Mouse (Mus musculus): Measurements from ENCODE around the gene Chst15.

Gene Chst15

DNA sequence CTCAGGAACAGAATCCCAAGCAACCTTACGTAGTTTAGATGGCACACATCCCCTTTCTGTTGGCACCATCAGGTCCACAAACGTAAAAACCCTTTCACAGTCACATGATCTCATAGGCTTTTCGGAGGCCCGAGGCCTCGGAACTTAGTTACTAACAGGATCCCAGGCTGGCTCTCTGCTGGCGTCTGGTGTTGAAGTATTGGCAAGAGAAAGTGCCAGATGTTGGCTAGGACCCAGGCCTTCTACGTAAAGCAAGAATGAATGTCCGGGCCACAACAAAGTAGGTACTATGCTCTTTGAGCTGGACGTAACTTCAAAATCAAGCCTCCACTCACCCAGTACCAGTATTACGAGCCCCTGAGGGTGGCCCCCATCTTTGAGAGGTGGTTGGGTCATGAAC lies 103.0 kb downstream of the Chst15 start:
- peak in 1 of 2 experiments; percentile 19 for DNase-seq

DNA sequence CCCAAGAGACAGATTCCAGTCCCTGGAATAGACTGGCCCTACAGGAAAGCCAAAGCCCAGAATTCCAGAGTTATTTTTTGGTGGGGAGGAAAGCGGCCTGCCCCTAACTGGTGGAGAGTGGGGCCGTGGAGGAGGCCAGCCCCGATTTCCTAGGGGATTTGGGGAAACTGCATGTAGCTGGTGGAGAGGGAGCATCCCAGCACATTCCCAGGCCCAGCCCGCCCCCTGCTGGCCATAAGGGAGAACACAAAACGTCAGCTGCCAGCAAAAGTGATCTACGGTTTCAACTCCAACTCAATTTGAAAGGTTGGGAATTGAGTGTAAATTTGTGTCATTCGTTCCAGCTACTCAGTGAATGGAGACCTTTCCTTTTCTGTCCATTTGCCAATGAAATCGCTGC lies 103.6 kb downstream of the Chst15 start:
- DNase-seq: peak; percentile 85 to 86

DNA sequence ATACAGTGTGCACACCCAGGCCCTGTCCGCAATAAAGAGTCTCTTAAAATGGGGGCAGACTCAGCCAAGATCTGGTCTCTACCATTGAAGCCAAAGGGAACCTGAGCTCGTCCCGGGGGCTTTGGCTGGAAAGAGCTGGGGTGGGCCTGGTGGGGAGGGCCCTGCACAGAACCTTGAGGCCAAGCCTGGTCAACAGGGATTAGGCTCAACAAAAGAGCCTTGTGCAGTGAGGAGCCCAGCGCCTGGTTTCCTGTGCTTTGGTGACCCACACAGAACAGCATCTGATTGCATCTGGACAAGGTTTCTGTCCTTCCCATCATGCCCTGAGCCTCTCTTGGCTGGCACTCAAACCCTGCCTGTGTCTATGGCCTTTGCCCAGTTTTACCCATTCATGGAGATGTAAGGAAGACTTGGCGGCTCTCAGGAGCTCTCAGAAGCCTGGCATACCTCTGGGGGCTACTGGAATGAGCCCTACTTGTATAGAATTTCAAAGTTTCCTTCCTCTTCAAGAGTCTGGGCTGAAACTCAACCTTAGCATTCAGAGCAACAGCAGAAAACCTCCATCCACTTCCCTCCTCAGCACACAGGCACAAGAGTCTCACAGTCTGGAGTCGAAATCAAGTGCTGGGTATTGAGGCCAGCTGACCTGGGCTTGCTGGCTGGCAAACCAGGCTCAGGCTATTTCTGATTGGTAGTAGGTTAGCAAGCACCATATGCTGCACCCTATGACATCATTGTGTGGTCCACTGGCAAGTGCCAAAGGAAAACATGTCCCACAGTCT lies 104.9 kb downstream of the Chst15 start:
- peak; percentile 72 to 80 for DNase-seq

DNA sequence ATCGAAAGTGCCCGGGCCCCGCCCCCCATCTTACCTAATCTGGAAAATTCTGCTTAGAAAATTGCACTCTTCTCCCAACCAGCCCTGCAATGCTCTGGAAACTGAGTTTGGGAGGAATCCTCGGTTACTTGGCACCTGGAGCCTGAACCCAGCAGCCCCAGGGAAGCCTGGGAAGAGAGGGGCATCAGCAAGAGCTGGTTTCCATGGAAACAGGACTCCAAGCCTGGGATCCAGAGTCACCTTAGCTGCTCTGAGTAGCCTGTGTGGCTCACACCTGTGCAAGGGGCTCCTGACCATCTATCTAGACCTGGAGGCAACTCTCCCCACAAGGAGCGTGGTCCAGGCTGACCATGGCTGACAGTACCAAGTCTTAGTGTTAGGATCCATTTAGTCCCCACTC lies 106.4 kb downstream of the Chst15 start:
- peak in 1 of 2 experiments; percentile 7 for DNase-seq

DNA sequence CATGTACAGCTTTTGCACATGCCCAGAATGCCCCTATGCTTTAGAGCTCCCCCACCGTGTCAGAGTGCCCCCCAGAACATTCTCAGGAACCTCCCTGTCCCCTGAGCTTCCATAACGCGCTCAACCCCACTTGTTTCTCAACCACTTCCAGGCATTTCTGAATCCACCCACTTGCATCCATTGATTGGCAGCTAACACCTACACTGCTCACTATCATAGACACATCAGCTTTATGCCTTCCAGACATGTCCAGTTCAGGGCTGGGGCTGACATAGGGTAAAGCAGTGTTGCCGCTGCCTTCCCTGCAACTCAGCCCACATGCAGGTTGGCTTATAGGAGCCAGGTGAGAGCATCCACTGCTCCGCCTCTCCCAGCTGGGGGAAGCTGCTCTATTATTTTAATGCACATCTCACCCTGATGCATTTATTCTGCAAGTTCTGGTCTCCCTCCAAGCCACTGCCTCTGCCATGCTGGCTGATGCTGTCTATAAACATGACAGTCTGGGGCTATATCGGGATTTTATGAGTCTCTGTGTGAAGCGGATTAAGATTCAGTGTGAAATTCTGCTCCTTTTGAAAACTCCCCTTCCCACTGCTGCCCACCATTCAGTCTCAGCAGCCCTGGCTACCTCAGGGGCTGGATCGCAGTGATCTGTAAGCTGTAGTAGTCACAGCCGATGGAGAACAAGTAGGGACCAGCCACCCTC lies 107.9 kb downstream of the Chst15 start:
- no peak for DNase-seq

DNA sequence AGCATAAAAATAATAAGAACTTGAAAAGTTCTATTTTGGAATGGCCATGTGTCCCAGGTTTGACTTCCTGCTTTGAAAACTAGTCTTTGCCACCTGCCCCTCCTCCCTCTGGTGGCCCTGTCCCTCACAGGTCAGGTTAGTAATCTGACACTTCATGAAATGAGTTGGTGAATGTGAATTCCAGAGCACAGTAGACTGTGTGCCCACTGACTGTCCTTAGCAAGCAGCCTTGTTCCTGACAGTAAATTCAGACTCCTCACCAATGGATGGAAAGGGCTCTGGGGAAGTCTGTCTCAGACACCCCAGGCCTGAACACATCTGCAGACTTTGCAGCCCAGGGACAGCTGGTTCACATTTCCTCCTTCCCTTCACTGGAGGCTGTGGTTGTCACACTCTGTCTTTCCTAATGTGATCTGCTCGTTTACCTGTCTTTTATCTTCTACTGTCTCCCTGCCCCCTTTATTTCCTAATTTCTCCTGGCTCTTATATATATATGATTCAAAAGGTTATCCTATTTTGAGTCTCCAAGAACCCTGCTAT lies 112.9 kb downstream of the Chst15 start:
- no peak for DNase-seq

DNA sequence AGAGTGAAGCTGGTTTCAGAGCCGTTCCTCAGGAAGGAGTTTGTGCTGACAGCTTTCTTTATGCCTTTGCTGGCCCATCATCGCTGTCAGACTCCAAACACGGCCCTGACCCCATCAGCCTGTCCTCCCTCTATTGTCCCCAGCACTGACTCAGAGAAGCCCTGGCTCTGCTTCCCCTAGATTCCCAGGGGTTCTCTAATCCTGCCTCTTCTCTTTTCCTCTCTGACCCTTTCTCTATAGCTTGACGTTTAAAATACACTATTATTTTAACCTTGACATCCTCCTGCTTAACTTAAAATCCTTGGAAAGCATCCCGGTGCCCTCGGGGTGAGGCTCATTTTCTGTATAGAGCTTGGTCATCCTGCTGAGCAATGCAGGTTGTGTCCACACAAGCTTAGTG lies 117.3 kb downstream of the Chst15 start:
- DNase-seq: no peak

DNA sequence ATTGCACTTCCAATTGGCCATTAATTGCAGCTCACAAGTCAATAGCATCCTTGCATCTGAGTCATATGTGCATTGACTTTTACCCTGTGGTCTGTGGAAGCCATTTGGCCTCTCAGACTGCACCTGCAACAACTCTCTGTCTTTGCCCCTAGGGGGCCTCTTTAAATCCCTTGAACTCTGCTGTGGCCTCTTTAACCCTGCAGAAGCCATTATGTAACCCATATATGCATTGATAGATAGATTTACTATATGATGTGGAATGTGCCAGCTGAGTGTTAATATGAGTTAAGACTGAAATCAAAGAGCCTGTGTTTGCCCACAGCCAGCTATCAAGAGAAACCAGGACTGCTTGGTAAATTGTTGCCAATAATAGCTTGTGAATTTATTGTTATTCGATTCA lies 118.2 kb downstream of the Chst15 start:
- no peak for DNase-seq

DNA sequence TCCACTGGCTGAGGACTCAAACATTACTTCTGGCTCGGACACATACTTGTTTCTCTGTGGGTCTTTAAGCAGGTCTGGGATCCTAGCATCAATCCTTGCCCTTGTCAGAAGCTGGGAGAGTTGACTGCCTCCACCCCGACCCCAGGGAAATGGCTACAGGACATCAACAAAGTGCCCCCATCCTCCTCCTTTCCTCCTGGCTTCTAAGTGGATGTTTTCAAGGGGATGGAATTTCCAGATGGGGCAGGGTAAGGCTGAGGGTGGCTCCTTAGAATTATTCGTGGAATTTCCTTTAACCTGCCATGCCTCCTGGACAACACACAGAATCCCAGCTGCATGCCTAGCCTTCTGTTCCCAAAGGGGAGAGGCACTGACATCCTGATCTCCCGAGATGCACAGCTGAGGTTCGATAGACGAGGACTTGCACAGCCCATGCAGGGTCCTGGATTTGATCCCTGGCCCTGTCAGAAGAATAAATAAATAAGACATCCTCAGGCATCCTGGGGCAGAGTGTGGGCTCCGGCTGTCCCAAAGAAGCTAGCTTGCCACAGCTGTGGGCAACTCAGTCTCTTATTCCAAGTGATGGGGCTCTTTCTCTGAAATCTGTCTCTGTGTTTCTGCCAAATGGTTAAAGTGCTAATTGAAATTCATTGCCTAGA lies 119.1 kb downstream of the Chst15 start:
- no peak for DNase-seq

DNA sequence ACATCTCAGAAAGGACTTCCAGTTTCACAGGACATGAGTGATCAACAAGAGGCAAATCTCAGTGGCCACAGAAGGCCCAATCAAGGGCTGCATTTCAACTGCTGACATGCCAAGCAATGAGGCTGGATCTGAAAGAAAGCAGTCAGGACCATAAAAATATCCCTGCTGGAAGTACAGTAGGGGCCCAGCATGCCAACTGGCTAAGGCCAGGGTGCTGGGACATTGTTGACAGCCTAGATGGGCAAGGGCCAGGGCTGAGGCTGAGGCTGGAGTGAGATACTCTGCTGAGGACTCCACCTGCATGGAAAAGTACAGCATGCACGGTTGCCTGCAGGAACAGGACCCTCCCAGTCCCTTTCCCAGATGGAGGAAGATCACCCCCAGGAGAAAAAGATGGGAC lies 120.4 kb downstream of the Chst15 start:
- DNase-seq: no peak

DNA sequence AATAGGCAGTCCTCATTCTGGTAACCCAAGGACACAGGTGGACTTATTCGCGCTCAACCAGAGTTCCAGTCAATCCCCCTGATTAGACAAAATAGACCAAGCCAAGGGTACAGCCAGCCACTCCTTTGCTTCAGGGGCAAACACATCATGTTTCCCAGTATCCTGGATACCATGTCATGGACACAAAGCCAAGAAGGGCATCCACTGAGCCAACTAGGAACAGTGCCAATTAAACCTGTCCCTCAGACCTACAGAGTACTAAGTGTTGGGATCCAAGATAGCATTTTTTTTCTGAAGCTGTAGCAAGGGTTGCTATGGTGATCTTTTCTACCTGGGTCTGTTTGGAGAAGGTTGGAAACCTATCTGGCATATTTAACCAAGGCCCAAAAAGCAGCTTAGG lies 123.4 kb downstream of the Chst15 start:
- DNase-seq: peak in 1 of 2 experiments; percentile 34

DNA sequence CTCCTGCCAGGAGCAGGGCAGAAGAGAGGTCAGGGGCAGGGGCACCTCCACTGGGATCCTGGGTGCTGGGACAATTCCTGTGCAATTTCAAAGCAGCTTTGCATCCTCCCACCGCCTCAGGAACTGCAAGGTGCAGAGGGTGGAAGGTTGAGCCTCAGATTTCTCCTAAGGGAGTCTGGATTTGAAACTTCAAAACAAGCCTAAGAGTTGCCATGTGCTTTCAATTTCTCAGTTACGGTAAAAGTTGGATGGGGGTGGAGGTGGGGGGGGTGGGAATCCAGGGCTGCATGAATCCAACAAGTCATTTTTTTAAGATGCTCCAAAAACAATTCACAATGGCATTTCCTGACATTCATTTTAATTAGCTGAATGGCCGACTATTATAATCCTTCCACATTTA lies 129.6 kb downstream of the Chst15 start:
- DNase-seq: no peak

All from cerebellum, postnatal 25 days (tissue).